Mouse (Mus musculus) C2C12 (cell line): ENCODE data around the gene Spg7.

Source experiments
- CEBPB ChIP-seq: IDR thresholded peaks from one replicate; pipeline ENCODE4 v1.6.1; 2011; ENCODE audit warnings: low read depth, mild to moderate bottlenecking, control low read depth, moderate library complexity
- CTCF ChIP-seq: IDR thresholded peaks from one replicate; pipeline ENCODE4 v1.5.1; 2011; ENCODE audit not compliant: control insufficient read depth, insufficient read depth, insufficient read length
- FOSL1 ChIP-seq: IDR thresholded peaks from one replicate; pipeline ENCODE4 v1.8.0; 2011; ENCODE audit warnings: mild to moderate bottlenecking, low read length; ENCODE audit not compliant: poor library complexity, insufficient read depth, severe bottlenecking
- MAX ChIP-seq: IDR thresholded peaks from one replicate; pipeline ENCODE4 v1.6.1; 2011; ENCODE audit warnings: mild to moderate bottlenecking, control low read depth
- MYOD1 ChIP-seq: IDR thresholded peaks from one replicate; pipeline ENCODE4 v1.6.1; 2011; ENCODE audit warnings: low read depth; ENCODE audit not compliant: control insufficient read depth, insufficient read length
- MYOG ChIP-seq: IDR thresholded peaks from one replicate; pipeline ENCODE4 v1.6.1; 2011; ENCODE audit not compliant: control insufficient read depth, insufficient read length; ENCODE audit errors: extremely low read depth
- USF1 ChIP-seq: IDR thresholded peaks from one replicate; pipeline ENCODE4 v1.6.1; 2011; ENCODE audit warnings: low read depth, mild to moderate bottlenecking, control low read depth, moderate library complexity

DNA sequence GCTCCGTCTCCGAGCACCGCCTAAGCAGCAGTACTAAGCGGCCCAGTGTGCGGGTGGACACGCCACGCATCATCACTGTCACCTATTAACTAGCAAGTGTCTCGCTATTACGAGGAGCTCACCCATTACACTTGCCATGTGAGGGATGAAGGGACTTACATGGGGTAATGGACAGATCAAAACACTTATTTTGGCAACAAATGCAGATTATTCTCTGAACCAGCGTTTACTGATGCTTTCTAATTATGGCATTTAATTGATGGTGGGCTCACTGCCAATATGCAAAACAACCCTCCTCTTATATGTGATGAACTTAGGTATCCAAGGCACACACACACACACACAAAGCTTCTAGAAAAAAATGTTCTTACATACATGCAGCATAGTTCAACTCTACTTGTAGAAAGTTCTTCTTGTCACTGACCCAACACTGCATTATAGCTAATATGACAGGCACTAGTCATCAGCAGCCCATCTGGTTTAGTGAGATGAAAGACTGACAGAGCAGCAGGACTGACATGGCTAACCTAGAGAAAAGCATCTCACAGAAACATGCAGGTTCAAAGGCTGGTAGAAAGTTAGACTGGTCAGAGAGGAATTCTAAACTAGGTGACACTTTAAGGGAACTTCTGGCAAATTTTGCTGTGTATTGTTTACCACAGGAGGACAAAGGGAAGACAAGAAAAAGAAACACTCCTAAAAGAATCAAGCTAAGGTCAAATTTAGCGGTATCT, 23.2 kb upstream of the Spg7 start:
- no peak for TF ChIP-seq CTCF
- no peak for TF ChIP-seq USF1
- no peak for TF ChIP-seq CEBPB
- TF ChIP-seq MAX: no peak
- TF ChIP-seq MYOG: no peak
- TF ChIP-seq FOSL1: no peak
- no peak for TF ChIP-seq MYOD1
